11 mouse cellular contexts compared by ENCODE assay signal in genomic region chr12:67045099-67045750, GRCm38 (mm10).
A peak's percentile ranks its signal among the peaks of the same experiment; 100 is the strongest.
DNase-seq lines count a peak whose midpoint lies in the region; ATAC-seq and TF ChIP-seq lines count a peak whose summit lies in the region.
"Had no signal": no experiment of that assay in that cellular context is flagged by ENCODE, and none has a peak within 500 bp of the region (broad histone marks: within the 10 kb centered on the region; RNA-seq: fewer than 3 reads in every experiment).

No protein-coding gene starts in this region.

- DNase-seq in embryonic facial prominence, embryonic 11.5 days (ENCODE audit: low spot score) = no peak
- DNase-seq in embryonic facial prominence, embryonic 10.5 days (ENCODE audit: low spot score) = no peak
- DNase-seq in right cerebral cortex, adult 18-20 months = peak; percentile 21
- no peak for DNase-seq in right cerebral cortex, postnatal 4 days
- peak; percentile 20 for DNase-seq in layer of hippocampus, adult 9-10 months (ENCODE audit: low spot score)
- peak; percentile 27 for DNase-seq in right cerebral cortex, postnatal 25 days
- no peak for DNase-seq in lung, adult 2 months
- DNase-seq in heart, postnatal 4 days = no peak
- DNase-seq: kidney, postnatal 10 days had no signal

- WGBS in embryonic facial prominence, embryonic 11.5 days = 83% methylated on average over 8 of the region's 8 CpGs
- WGBS in embryonic facial prominence, embryonic 10.5 days = 79% methylated on average over 8 of the region's 8 CpGs
- 72% methylated on average over 8 of the region's 8 CpGs for WGBS in lung, adult 2 months

- H3K9me3 ChIP-seq in embryonic facial prominence, embryonic 11.5 days (replicated peaks; ENCODE audit: control insufficient read depth, low read length) = no peaks in the 10 kb centered on the region
- no peaks in the 10 kb centered on the region for H3K9me3 ChIP-seq in embryonic facial prominence, embryonic 10.5 days
- H3K9me3 ChIP-seq: limb, embryonic 13.5 days had no signal

- no peaks in the 10 kb centered on the region for H3K4me1 ChIP-seq in embryonic facial prominence, embryonic 11.5 days (ENCODE audit: control insufficient read depth, insufficient read depth, low read length)
- no peaks in the 10 kb centered on the region for H3K4me1 ChIP-seq in embryonic facial prominence, embryonic 10.5 days
- H3K4me1 ChIP-seq in lung, adult 2 months (ENCODE audit: control insufficient read depth, insufficient read depth, low read length) = no peaks in the 10 kb centered on the region
- H3K4me1 ChIP-seq: limb, embryonic 13.5 days had no signal

- H3K4me2 ChIP-seq in embryonic facial prominence, embryonic 11.5 days (ENCODE audit: low read depth, low read length) = no peak overlapping the region
- H3K4me2 ChIP-seq: limb, embryonic 13.5 days had no signal

- H3K27ac ChIP-seq in embryonic facial prominence, embryonic 11.5 days (replicated peaks; ENCODE audit: low read depth, low read length) = no peak overlapping the region
- no peak overlapping the region for H3K27ac ChIP-seq in embryonic facial prominence, embryonic 10.5 days (replicated peaks)
- H3K27ac ChIP-seq: limb, embryonic 13.5 days had no signal

- no peak overlapping the region for H3K4me3 ChIP-seq in embryonic facial prominence, embryonic 11.5 days (ENCODE audit: low read depth, low read length)
- H3K4me3 ChIP-seq in embryonic facial prominence, embryonic 10.5 days = no peak overlapping the region
- no peak overlapping the region for H3K4me3 ChIP-seq in lung, adult 2 months (replicated peaks; ENCODE audit: extremely low read depth, low read depth, low read length)
- H3K4me3 ChIP-seq: limb, embryonic 13.5 days; myocyte had no signal

- TF ChIP-seq POLR2A in lung, adult 2 months (IDR thresholded peaks at IDR 0.05; ENCODE audit: borderline replicate concordance, extremely low read depth, low read depth, low read length) = no peak

- no peak overlapping the region for H3K9ac ChIP-seq in embryonic facial prominence, embryonic 11.5 days (replicated peaks; ENCODE audit: low read length)
- H3K9ac ChIP-seq: limb, embryonic 13.5 days had no signal

- H3K27me3 ChIP-seq in embryonic facial prominence, embryonic 11.5 days (ENCODE audit: control insufficient read depth, insufficient read depth, low read length) = no peaks in the 10 kb centered on the region
- H3K27me3 ChIP-seq in embryonic facial prominence, embryonic 10.5 days (replicated peaks; ENCODE audit: low read depth, poor library complexity, severe bottlenecking) = no peaks in the 10 kb centered on the region
- H3K27me3 ChIP-seq: limb, embryonic 13.5 days had no signal

- H3K36me3 ChIP-seq in embryonic facial prominence, embryonic 11.5 days (replicated peaks; ENCODE audit: control insufficient read depth, insufficient read depth, low read depth, low read length) = no peaks in the 10 kb centered on the region
- H3K36me3 ChIP-seq in embryonic facial prominence, embryonic 10.5 days (replicated peaks) = no peaks in the 10 kb centered on the region
- H3K36me3 ChIP-seq: limb, embryonic 13.5 days had no signal

- no peak for TF ChIP-seq CTCF in lung, adult 2 months (IDR thresholded peaks at IDR 0.05; ENCODE audit: insufficient read depth, low read length)

- ATAC-seq in embryonic facial prominence, embryonic 11.5 days (replicated peaks; ENCODE audit: insufficient number of reproducible peaks, low FRiP score, low TSS enrichment, low read depth) = 0 out of 2 replicates have a peak, but pooled peaks have one; percentile 44

Comparison
In these comparisons a context has a peak if more than half of its experiments do, and no peak if none do; other contexts are left out.
1. DNase-seq: peak in right cerebral cortex, adult 18-20 months (single experiment), layer of hippocampus, adult 9-10 months (single experiment) and right cerebral cortex, postnatal 25 days (single experiment); none in embryonic facial prominence, embryonic 11.5 days (single experiment), embryonic facial prominence, embryonic 10.5 days (single experiment), right cerebral cortex, postnatal 4 days (single experiment), lung, adult 2 months (single experiment) and heart, postnatal 4 days (single experiment).